Mouse (Mus musculus) embryonic facial prominence, embryonic 13.5 days (tissue): ENCODE results near the gene Krt2. TPM values are rescaled to one million over a fixed set of nuclear protein-coding genes. Genes with fewer than 3 reads are reported as not detected.

ENCODE experiments used
- ATAC-seq: fragments of 200-750 bp; cut with Nextera tagmentation; 2 replicates; pipeline ENCODE4 v1.8.0; 2017; ENCODE audit warnings: low read depth; ENCODE audit not compliant: insufficient number of reproducible peaks, insufficient read depth, low FRiP score, low TSS enrichment
- H3K27ac ChIP-seq: fragments of 300-500 bp; sonication (generic); 2 replicates; pipeline ENCODE4 v1.5.1; 2015; ENCODE audit warnings: moderate library complexity, mild to moderate bottlenecking, inconsistent platforms
- H3K27me3 ChIP-seq: fragments of 300-500 bp; sonication (generic); 2 replicates; pipeline ENCODE4 v1.6.1; 2015; ENCODE audit warnings: mild to moderate bottlenecking, inconsistent platforms
- H3K36me3 ChIP-seq: fragments of 300-500 bp; sonication (generic); 2 replicates; pipeline ENCODE4 v1.6.1; 2015; ENCODE audit warnings: mild to moderate bottlenecking, inconsistent platforms
- H3K4me1 ChIP-seq: fragments of 300-500 bp; sonication (generic); 2 replicates; pipeline ENCODE4 v1.6.1; 2015; ENCODE audit warnings: inconsistent platforms
- H3K4me2 ChIP-seq: fragments of 300-500 bp; sonication (generic); 2 replicates; pipeline ENCODE4 v1.6.1; 2015; ENCODE audit warnings: moderate library complexity, mild to moderate bottlenecking, inconsistent platforms
- H3K4me3 ChIP-seq: fragments of 300-500 bp; sonication (generic); 2 replicates; pipeline ENCODE4 v1.5.1; 2015; ENCODE audit warnings: mild to moderate bottlenecking, inconsistent platforms
- H3K9ac ChIP-seq: fragments of 300-500 bp; sonication (generic); 2 replicates; pipeline ENCODE4 v1.6.1; 2015; ENCODE audit warnings: mild to moderate bottlenecking, inconsistent platforms
- H3K9me3 ChIP-seq: fragments of 300-500 bp; sonication (generic); 2 replicates; pipeline ENCODE4 v1.6.1; 2016; ENCODE audit warnings: inconsistent platforms
- WGBS: fragments of 180-500 bp; shearing (Covaris S2); methylation state at CpG from one replicate; pipeline ENCODE4 v1.1.7; 2015; ENCODE audit warnings: mixed read lengths; 5-methylcytosine and 5-hydroxymethylcytosine counted together
- polyA plus RNA-seq: library from polyadenylated mRNA; unstranded; fragments of >200 nt; fragmentation: Nextera tagmentation; extraction: Ambion mirVana; gene quantifications from 2 replicates; pipeline ENCODE4 v1.2.1, GENCODE M21; 2015

Krt2 gene
- polyA plus RNA-seq, 1 experiment from 2014 or later = 0.17 TPM

GRCm38 (mm10) chr15:101772080-101772710 lies 45.8 kb downstream of the Krt2 start:
- WGBS = 64% methylated on average over 5 of the region's 5 CpGs
- Histone ChIP-seq H3K4me1 (peaks cover 5% of the 10 kb centered on the region; the same call in 1 of the 2 replicates), H3K9ac (peak overlapping the region; percentile 46; the same call in 1 of the 2 replicates), H3K27ac (peak overlapping the region; percentile 77), H3K4me2 (no peak overlapping the region), H3K4me3 (no peak overlapping the region), H3K36me3 (no peaks in the 10 kb centered on the region), H3K9me3 (no peaks in the 10 kb centered on the region), H3K27me3 (no peaks in the 10 kb centered on the region)
- no peak; the same call in 1 of the 2 replicates for ATAC-seq

GRCm38 (mm10) chr15:101770226-101770625 lies 47.7 kb downstream of the Krt2 start:
- H3K4me2 ChIP-seq = 0 out of 2 replicates have a peak overlapping the region, but pooled peaks have one; percentile 5
- H3K4me3 ChIP-seq = no peak overlapping the region
- no peaks in the 10 kb centered on the region for H3K9me3 ChIP-seq
- no peak for ATAC-seq
- peaks cover 5% of the 10 kb centered on the region; the same call in 1 of the 2 replicates for H3K4me1 ChIP-seq
- peak overlapping the region; percentile 77 for H3K27ac ChIP-seq
- no peaks in the 10 kb centered on the region for H3K36me3 ChIP-seq
- H3K9ac ChIP-seq = no peak overlapping the region
- no peaks in the 10 kb centered on the region for H3K27me3 ChIP-seq
- 50% methylated on average over 8 of the region's 8 CpGs for WGBS

Other genes with a start within 250 kb of the Krt2 start
- gene Krt75, start 244.3 kb downstream of the Krt2 start, polyA plus RNA-seq = 0.96 and 1.6 TPM in 2 replicates
- gene Gm5414, start 190.0 kb downstream of the Krt2 start, polyA plus RNA-seq = not detected in 2 replicates
- not detected in 2 replicates for gene Gm5478, start 170.8 kb downstream of the Krt2 start, polyA plus RNA-seq
- 0.41 TPM in 1 of 2 replicates, not detected in the other for gene Krt6b, start 137.9 kb downstream of the Krt2 start, polyA plus RNA-seq
- 29.7 and 31.8 TPM in 2 replicates for gene Krt6a, start 123.9 kb downstream of the Krt2 start, polyA plus RNA-seq
- gene Krt5, start 105.3 kb downstream of the Krt2 start, polyA plus RNA-seq = 403 and 498 TPM in 2 replicates
- 0.34 TPM in 1 of 2 replicates, not detected in the other for gene Krt71, start 75.1 kb downstream of the Krt2 start, polyA plus RNA-seq
- 0.40 TPM in 1 of 2 replicates, not detected in the other for gene Krt72, start 31.7 kb downstream of the Krt2 start, polyA plus RNA-seq
- gene Krt73, start 15.8 kb downstream of the Krt2 start, polyA plus RNA-seq = 1.2 and 1.4 TPM in 2 replicates
- gene Krt1, start 32.6 kb upstream of the Krt2 start, polyA plus RNA-seq = 30.3 and 54.6 TPM in 2 replicates
- 0.43 and 0.91 TPM in 2 replicates for gene Krt77, start 51.5 kb upstream of the Krt2 start, polyA plus RNA-seq
- gene Krt76, start 74.8 kb upstream of the Krt2 start, polyA plus RNA-seq = 0.40 and 0.56 TPM in 2 replicates
- gene Krt4, start 106.6 kb upstream of the Krt2 start, polyA plus RNA-seq = 2.2 and 2.4 TPM in 2 replicates
- gene Krt79, start 122.2 kb upstream of the Krt2 start, polyA plus RNA-seq = 16.1 and 16.5 TPM in 2 replicates
- 0.22 and 0.35 TPM in 2 replicates for gene Krt78, start 136.1 kb upstream of the Krt2 start, polyA plus RNA-seq
- 38.6 and 86.0 TPM in 2 replicates for gene Krt8, start 186.3 kb upstream of the Krt2 start, polyA plus RNA-seq
- gene Krt18, start 210.0 kb upstream of the Krt2 start, polyA plus RNA-seq = 36.0 and 58.9 TPM in 2 replicates